Mouse (Mus musculus) limb, embryonic 10.5 days (tissue): ENCODE results near the gene Mios. TPM values are rescaled to one million over a fixed set of nuclear protein-coding genes. Genes with fewer than 3 reads are reported as not detected.

Experiments used
- DNase-seq: peaks from one replicate; pipeline ENCODE4 v3.0.0-alpha.2; 2017; ENCODE audit warnings: low spot score
- H3K27ac ChIP-seq: fragments of 300-500 bp; sonication (generic); 2 replicates; pipeline ENCODE4 v1.5.1; 2016; ENCODE audit warnings: mild to moderate bottlenecking
- H3K27me3 ChIP-seq: fragments of 300-500 bp; sonication (generic); 2 replicates; pipeline ENCODE4 v1.6.1; 2016; ENCODE audit warnings: low read depth, mild to moderate bottlenecking; ENCODE audit not compliant: poor library complexity, severe bottlenecking
- H3K36me3 ChIP-seq: fragments of 300-500 bp; sonication (generic); 2 replicates; pipeline ENCODE4 v1.6.1; 2016; ENCODE audit warnings: mild to moderate bottlenecking, moderate library complexity
- H3K4me1 ChIP-seq: fragments of 300-500 bp; sonication (generic); 2 replicates; pipeline ENCODE4 v1.6.1; 2016
- H3K4me3 ChIP-seq: fragments of 300-500 bp; sonication (generic); 2 replicates; pipeline ENCODE4 v1.5.1; 2016; ENCODE audit warnings: mild to moderate bottlenecking, moderate library complexity
- H3K9me3 ChIP-seq: fragments of 300-500 bp; sonication (generic); replicated peaks from 2 replicates; pipeline ENCODE4 v1.6.1; 2016; ENCODE audit warnings: mild to moderate bottlenecking
- WGBS: fragments of 180-500 bp; shearing (Covaris S2); methylation state at CpG from one replicate; pipeline ENCODE4 v1.1.7; 2016; 5-methylcytosine and 5-hydroxymethylcytosine counted together
- polyA plus RNA-seq: library from polyadenylated mRNA; unstranded; fragments of >200 nt; fragmentation: Nextera tagmentation; extraction: Ambion mirVana; gene quantifications from 2 replicates; pipeline ENCODE4 v1.2.1, GENCODE M21; 2016

Mios gene
- polyA plus RNA-seq, 1 experiment from 2014 or later: 31.3 TPM

DNA sequence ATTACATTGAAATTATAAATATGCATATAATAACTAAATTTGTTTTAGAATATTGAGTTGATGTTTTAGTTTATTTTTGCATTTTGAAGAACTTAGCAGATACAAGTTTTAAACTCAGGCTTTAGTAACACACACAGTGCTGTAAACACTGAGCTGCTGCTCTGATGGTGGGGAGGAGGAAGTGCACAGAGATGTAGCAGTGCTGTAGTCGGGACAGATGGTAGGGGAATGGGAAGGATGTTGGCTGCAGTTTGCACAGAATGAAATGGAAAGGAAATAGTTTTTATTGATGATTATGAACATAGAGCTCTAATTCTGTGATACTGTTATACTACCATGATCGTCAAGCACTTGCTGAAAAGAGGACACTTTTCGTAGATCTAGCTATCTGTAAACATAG is 18.0 kb downstream of the Mios start:
- no peak for DNase-seq
- Histone ChIP-seq H3K36me3 (peaks cover 47% of the 10 kb centered on the region), H3K4me1 (no peaks in the 10 kb centered on the region), H3K27me3 (no peaks in the 10 kb centered on the region), H3K4me3 (no peak overlapping the region), H3K27ac (no peak overlapping the region), H3K9me3 (no peaks in the 10 kb centered on the region)
- WGBS: 88% methylated on average over 3 of the region's 3 CpGs

DNA sequence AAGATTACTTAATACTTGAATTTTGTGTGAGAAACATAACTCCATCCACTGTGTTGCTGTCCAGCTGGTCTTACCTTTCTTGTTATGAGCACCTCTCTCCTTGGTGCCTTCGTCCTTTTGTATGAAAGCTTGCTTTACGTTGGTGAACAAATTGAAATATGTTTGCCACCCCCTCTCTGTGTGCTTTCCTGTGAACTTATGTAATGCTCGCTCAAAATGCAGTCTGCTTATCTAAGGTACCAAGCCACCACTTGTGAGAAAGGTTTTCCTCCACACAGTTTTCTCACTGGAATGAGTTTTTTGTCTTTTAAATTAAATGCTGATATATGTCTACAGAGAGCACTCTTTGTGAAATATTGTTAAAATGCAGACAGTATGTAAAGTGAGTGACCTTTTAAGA is 19.6 kb downstream of the Mios start:
- no peaks in the 10 kb centered on the region for H3K9me3 ChIP-seq
- 93% methylated on average over 3 of the region's 3 CpGs for WGBS
- no peaks in the 10 kb centered on the region for H3K27me3 ChIP-seq
- peaks cover 58% of the 10 kb centered on the region for H3K36me3 ChIP-seq
- no peak for DNase-seq
- no peak overlapping the region for H3K4me3 ChIP-seq
- H3K27ac ChIP-seq: no peak overlapping the region
- no peaks in the 10 kb centered on the region for H3K4me1 ChIP-seq

DNA sequence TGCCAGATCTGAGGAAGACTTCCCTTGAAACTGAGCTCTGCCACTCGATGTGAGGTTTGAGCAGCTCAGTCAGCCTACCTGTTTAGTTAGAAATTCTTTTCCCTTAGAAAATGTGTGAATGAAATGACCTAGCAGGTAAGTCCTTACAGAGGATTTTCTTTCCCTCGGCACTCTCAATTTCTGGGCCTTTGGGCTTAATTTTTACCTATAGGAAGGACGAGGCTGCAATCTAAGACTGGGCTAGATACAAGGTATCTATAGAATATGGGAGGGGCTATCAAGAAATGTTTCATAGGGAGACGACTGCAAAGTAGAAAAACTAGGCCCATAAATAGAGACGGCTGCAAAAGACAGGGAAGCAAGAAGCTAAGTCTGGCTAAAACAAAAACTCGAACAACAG is 49.3 kb downstream of the Mios start:
- Histone ChIP-seq H3K9me3 (no peaks in the 10 kb centered on the region), H3K27me3 (no peaks in the 10 kb centered on the region), H3K4me3 (peak overlapping the region; percentile 66), H3K27ac (peak overlapping the region; percentile 86), H3K36me3 (peaks cover 29% of the 10 kb centered on the region), H3K4me1 (peaks cover 13% of the 10 kb centered on the region)
- DNase-seq: no peak
- 13% methylated on average over 6 of the region's 6 CpGs for WGBS

DNA sequence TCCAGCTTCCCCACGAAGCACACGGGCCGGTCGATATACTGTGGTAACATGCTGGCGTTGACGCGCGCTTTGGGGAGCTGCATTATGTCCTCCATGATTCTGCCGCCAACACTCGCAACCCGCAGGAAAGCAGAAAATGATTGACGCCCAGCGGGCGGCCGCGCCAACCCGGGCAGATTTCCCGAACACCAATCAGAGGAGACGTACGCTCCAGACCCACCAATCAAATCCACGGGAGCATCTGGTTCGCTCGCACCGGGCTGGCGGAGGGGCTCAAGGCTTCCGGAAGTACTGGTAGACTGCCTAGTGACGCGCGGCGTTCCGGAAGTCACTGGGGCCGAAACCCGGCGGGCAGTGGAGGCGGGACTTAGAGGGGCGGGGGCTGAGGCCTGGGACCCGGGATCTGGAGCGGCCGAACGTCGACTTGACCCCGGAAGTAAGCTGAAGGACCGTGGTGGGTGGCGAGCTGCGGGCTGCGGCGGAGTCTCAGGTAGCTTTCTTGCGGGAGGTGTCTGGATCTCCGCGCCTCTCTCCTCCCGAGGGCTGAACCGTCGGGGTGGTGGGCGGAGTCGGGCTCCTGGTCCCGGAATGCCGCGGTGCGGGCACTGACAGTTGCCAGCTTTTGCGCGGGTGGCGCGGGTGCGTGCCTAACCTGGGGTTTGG is 50.1 kb downstream of the Mios start, which contains the start of the genes Rpa3, Umad1 and Gm45062:
Rpa3 (minus strand) TSS at position 170 of the 663 bp plus-strand sequence.
Umad1 (plus strand) TSS at position 285 of the 663 bp plus-strand sequence.
Gm45062 (plus strand) TSS at position 447 of the 663 bp plus-strand sequence.
- Histone ChIP-seq H3K27me3 (no peaks in the 10 kb centered on the region), H3K4me3 (peak within 1 kb of the TSS; percentile 66), H3K4me1 (peaks cover 13% of the 10 kb centered on the region), H3K27ac (peak within 1 kb of the TSS; percentile 86), H3K36me3 (peaks cover 22% of the 10 kb centered on the region), H3K9me3 (no peaks in the 10 kb centered on the region)
- under 1% methylated on average over 64 of the region's 64 CpGs for WGBS
- DNase-seq: peak; percentile 97

DNA sequence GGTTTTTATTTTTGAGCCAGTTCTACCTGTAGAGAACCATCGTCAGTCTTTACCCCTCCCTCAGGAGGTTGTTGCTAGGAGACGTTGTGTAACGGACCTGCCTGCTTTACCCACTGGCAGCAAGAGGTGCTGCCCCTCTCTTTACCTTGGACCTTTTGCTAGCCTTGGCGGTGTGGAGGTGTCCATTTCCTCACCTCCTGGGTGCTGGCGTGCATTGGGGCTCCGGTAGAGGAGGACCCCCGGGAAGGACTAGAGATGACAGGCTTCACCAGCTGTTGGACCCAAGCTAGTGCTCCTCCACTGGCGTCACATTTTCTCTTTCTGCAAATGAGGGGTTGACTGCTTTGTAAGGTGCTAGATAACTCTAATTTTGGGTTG is 50.6 kb downstream of the Mios start:
- 0% methylated on average over 8 of the region's 8 CpGs for WGBS
- DNase-seq: no peak

DNA sequence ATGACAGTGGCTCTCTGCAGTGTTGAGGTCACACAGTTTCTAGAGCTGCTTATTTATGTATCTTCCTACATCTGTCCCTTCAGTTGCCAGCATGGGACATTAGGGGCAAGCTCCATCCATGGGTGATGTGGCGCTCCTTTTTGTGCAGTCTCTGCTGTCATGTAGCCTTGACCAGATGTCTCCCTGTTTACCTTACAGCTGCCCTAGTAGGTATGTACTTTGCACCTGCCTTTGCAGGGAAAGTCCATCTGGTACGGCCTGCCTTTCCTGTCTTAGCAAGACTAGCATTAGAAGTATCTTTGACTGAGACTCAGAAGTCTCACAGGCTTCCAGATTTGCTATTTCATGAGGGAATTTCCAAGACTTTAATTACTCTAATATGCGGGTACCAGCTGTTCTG is 62.0 kb downstream of the Mios start:
- H3K4me3 ChIP-seq: no peak overlapping the region
- H3K9me3 ChIP-seq: no peaks in the 10 kb centered on the region
- no peaks in the 10 kb centered on the region for H3K4me1 ChIP-seq
- 0 out of 2 replicates have a peak, but pooled peaks cover 5% of the 10 kb centered on the region for H3K36me3 ChIP-seq
- no peak overlapping the region for H3K27ac ChIP-seq
- 96% methylated on average over 3 of the region's 3 CpGs for WGBS
- DNase-seq: no peak
- no peaks in the 10 kb centered on the region for H3K27me3 ChIP-seq

More for the DNA sequence above, 50.6 kb downstream of the Mios start:
- Histone ChIP-seq H3K4me3 (peak overlapping the region; percentile 66), H3K27ac (peak overlapping the region; percentile 86), H3K27me3 (no peaks in the 10 kb centered on the region), H3K36me3 (peaks cover 17% of the 10 kb centered on the region), H3K4me1 (peaks cover 13% of the 10 kb centered on the region), H3K9me3 (no peaks in the 10 kb centered on the region)

DNA sequence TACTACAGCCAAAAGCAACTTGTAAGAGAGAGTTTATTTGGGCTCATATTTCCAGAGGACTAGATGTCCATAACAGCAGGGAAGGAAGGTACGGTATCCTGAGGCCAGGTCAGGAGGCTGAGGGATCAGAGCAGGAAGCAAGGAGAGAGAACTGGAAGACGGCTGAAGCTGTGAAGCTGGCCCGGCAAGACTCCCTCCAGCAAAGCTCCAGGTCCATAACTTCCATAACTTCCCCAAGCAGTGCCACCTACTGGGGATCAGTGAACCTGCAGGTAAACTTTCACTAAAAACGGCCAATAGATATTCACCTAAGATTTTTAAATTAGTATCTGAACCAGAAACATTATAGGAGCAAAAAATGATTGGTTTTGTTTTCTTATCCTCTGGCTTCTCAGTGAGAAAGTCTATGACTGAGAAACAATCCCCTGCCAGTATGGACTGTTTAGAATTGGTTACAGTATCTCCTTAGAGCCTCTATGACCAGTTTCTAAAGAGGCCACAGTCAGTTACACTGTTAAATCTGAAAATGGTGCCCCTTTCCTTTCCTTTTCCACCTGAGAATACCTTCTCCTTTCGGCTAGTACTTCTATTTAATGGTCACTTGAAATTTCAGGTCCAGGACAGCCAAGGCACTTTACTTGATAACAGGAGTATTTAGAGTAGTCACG is 65.5 kb downstream of the Mios start:
- Histone ChIP-seq H3K4me3 (no peak overlapping the region), H3K9me3 (no peaks in the 10 kb centered on the region), H3K36me3 (0 out of 2 replicates have a peak, but pooled peaks cover 5% of the 10 kb centered on the region), H3K27ac (no peak overlapping the region), H3K27me3 (no peaks in the 10 kb centered on the region), H3K4me1 (no peaks in the 10 kb centered on the region)
- 33% methylated on average over 6 of the region's 6 CpGs for WGBS
- DNase-seq: peak; percentile 59

DNA sequence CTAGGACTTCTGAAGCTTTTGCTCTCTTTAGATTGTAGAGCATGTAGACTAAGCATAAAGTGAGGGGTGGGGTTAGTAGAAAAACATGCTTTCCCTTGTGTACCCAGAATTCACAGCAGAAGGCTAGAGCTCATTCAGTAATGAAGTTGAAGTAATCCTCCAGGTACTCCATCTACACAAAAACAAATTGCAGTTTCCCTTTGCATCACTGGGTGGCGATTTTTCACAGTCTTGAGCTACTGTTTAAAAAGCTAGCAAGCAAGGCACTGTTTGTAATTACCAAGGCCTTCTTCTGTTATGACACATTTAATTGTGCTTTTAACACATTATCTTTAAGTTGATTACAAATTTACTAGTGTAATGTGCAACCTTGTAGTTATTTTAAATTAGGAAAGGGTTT is 66.1 kb downstream of the Mios start:
- no peaks in the 10 kb centered on the region for H3K9me3 ChIP-seq
- H3K36me3 ChIP-seq: 0 out of 2 replicates have a peak, but pooled peaks cover 5% of the 10 kb centered on the region
- H3K4me1 ChIP-seq: no peaks in the 10 kb centered on the region
- 3% methylated on average over 1 of the region's 1 CpGs for WGBS
- H3K27ac ChIP-seq: no peak overlapping the region
- no peaks in the 10 kb centered on the region for H3K27me3 ChIP-seq
- no peak overlapping the region for H3K4me3 ChIP-seq
- DNase-seq: no peak

DNA sequence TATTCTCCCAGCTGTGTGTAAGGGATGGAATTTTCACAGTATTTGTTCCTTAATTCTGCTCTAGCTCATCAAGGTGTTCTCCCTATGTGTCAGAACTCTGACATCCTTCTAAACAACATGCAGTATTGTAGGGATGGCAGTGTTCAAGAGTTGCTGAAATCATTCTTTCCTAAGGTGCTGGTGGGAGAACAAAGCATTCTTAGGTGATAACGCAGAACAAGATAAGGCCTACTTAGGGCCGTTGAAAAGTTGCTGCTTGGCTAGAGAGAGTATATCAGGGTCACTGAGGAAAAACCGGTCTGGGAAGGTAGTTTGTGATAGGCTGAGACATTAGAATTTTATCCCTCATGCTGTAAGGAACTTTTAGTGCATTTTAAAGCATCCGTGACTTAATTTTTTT is 67.4 kb downstream of the Mios start:
- no peaks in the 10 kb centered on the region for H3K9me3 ChIP-seq
- WGBS: 78% methylated on average over 4 of the region's 4 CpGs
- H3K4me3 ChIP-seq: no peak overlapping the region
- 0 out of 2 replicates have a peak, but pooled peaks cover 3% of the 10 kb centered on the region for H3K36me3 ChIP-seq
- no peaks in the 10 kb centered on the region for H3K4me1 ChIP-seq
- H3K27me3 ChIP-seq: no peaks in the 10 kb centered on the region
- no peak overlapping the region for H3K27ac ChIP-seq
- no peak for DNase-seq

DNA sequence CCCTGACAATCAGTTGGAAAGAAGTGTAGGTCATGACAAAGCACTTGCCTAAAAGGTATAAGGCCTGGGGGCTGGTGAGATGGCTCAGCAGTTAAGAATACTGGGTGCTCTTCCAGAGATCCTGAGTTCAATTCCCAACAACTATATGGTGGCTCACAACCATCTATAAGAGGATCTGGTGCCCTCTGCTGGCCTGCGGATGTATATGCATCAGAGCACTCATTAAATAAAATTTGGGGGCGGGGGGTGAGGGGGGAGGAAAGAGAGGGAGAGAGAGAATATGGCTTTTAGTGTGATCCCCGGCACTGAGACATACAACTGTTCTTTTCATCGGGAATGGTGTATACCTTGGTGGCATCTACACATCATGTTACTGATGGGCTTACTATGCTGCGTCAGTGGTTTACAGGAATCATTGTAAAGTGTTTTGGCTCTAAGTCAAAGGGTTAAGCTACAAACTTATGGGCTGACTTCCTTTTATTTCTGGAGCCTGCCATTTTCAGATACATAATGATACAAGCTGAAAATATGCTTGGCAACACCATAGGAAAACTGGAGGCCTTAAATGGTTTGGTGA is 69.5 kb downstream of the Mios start:
- no peaks in the 10 kb centered on the region for H3K27me3 ChIP-seq
- H3K4me3 ChIP-seq: no peak overlapping the region
- H3K36me3 ChIP-seq: no peaks in the 10 kb centered on the region
- H3K9me3 ChIP-seq: no peaks in the 10 kb centered on the region
- no peaks in the 10 kb centered on the region for H3K4me1 ChIP-seq
- peak; percentile 37 for DNase-seq
- WGBS: 74% methylated on average over 5 of the region's 5 CpGs
- no peak overlapping the region for H3K27ac ChIP-seq

DNA sequence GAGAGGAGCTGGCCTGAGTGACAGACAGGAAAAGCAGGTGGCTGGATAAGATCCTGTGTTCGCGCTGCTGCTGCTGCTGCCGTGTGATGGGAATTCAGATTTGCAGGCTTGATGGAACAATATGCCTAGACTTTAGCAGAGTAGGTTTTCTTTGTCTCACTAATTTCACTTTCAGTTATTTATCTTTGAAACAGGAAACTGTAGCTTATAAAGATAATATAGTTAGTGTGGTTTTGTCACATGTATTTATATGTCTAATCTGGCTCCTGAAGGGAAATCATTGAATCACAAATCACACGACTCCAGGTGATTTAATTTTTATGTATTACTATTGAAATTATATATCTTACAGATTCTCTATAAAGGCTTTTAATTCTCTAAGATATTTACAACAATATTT is 74.2 kb downstream of the Mios start:
- H3K27ac ChIP-seq: no peak overlapping the region
- no peak for DNase-seq
- 92% methylated on average over 4 of the region's 4 CpGs for WGBS
- no peaks in the 10 kb centered on the region for H3K4me1 ChIP-seq
- H3K4me3 ChIP-seq: no peak overlapping the region
- no peaks in the 10 kb centered on the region for H3K9me3 ChIP-seq
- no peaks in the 10 kb centered on the region for H3K27me3 ChIP-seq
- no peaks in the 10 kb centered on the region for H3K36me3 ChIP-seq

DNA sequence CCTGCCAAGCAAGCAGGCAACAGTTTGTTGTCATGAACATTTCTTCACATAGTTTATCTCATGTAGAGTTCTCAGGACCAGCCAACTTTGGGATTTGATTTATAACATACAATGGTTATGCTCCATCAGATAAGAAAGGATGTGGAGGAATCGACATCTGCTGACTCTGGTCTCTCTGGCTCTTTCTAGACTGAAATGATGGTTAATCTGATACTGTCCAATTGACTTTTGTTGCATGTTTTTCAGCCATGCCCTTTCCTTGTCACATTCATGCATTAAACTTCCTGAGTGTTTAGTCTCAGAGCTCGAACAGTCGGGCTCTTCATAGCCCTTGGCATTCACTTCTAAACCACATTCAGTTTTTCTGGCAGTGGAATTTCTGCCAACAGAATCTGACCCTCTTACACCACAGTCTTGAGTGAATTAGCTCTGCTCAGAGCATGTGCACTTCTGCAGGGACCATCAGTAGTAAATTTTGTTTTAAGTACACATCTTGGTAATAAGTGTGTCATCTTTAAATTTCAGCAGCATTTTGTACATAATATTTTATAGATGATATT is 76.5 kb downstream of the Mios start:
- WGBS: 93% methylated on average over 3 of the region's 3 CpGs
- H3K4me1 ChIP-seq: no peaks in the 10 kb centered on the region
- no peak for DNase-seq
- H3K9me3 ChIP-seq: no peaks in the 10 kb centered on the region
- no peak overlapping the region for H3K27ac ChIP-seq
- H3K27me3 ChIP-seq: no peaks in the 10 kb centered on the region
- no peak overlapping the region for H3K4me3 ChIP-seq
- no peaks in the 10 kb centered on the region for H3K36me3 ChIP-seq
